Mouse (Mus musculus): ENCODE results near the gene Adam1a. TPM values are rescaled to one million over a fixed set of nuclear protein-coding genes. Genes with fewer than 3 reads are reported as not detected.

Gene Adam1a
- polyA plus RNA-seq, 1 experiment from 2014 or later = 4.9 TPM

GRCm38 (mm10) chr5:121586400-121587039 lies 41.2 kb upstream of the Adam1a start:
- WGBS = 77% methylated on average over 6 of the region's 6 CpGs
- no peak overlapping the region for H3K4me2 ChIP-seq (ENCODE audit: low read length)
- H3K27ac ChIP-seq (ENCODE audit: low read length) = no peak overlapping the region
- no peaks in the 10 kb centered on the region for H3K36me3 ChIP-seq (ENCODE audit: control insufficient read depth, insufficient read depth)
- H3K27me3 ChIP-seq (replicated peaks; ENCODE audit: control insufficient read depth, insufficient read depth, low read length) = no peaks in the 10 kb centered on the region
- ATAC-seq = no peak
- no peaks in the 10 kb centered on the region for H3K9me3 ChIP-seq (ENCODE audit: control insufficient read depth, low read length)
- no peak overlapping the region for H3K4me3 ChIP-seq (replicated peaks; ENCODE audit: low read length)
- no peaks in the 10 kb centered on the region for H3K4me1 ChIP-seq (replicated peaks; ENCODE audit: control insufficient read depth, insufficient read depth, low read length)
- H3K9ac ChIP-seq (replicated peaks; ENCODE audit: low read depth, low read length) = no peak overlapping the region

GRCm38 (mm10) chr5:121585699-121586098 lies 40.4 kb upstream of the Adam1a start:
- H3K4me1 ChIP-seq (replicated peaks; ENCODE audit: control insufficient read depth, insufficient read depth, low read length) = no peaks in the 10 kb centered on the region
- ATAC-seq = no peak
- 82% methylated on average over 5 of the region's 5 CpGs for WGBS

GRCm38 (mm10) chr5:121585005-121585404 lies 39.7 kb upstream of the Adam1a start:
- 96% methylated on average over 10 of the region's 10 CpGs for WGBS
- Histone ChIP-seq H3K27ac (ENCODE audit: low read length) (no peak overlapping the region), H3K9ac (replicated peaks; ENCODE audit: low read depth, low read length) (no peak overlapping the region), H3K27me3 (replicated peaks; ENCODE audit: control insufficient read depth, insufficient read depth, low read length) (no peaks in the 10 kb centered on the region), H3K4me1 (replicated peaks; ENCODE audit: control insufficient read depth, insufficient read depth, low read length) (no peaks in the 10 kb centered on the region), H3K36me3 (ENCODE audit: control insufficient read depth, insufficient read depth) (0 out of 2 replicates have a peak, but pooled peaks cover 3% of the 10 kb centered on the region), H3K4me2 (ENCODE audit: low read length) (no peak overlapping the region), H3K4me3 (replicated peaks; ENCODE audit: low read length) (no peak overlapping the region), H3K9me3 (ENCODE audit: control insufficient read depth, low read length) (no peaks in the 10 kb centered on the region)
- no peak for ATAC-seq

More at GRCm38 (mm10) chr5:121585699-121586098, 40.4 kb upstream of the Adam1a start:
- no peak overlapping the region for H3K27ac ChIP-seq (ENCODE audit: low read length)
- H3K9me3 ChIP-seq (ENCODE audit: control insufficient read depth, low read length) = no peaks in the 10 kb centered on the region
- H3K4me3 ChIP-seq (replicated peaks; ENCODE audit: low read length) = no peak overlapping the region
- no peaks in the 10 kb centered on the region for H3K36me3 ChIP-seq (ENCODE audit: control insufficient read depth, insufficient read depth)
- H3K4me2 ChIP-seq (ENCODE audit: low read length) = no peak overlapping the region
- no peak overlapping the region for H3K9ac ChIP-seq (replicated peaks; ENCODE audit: low read depth, low read length)
- H3K27me3 ChIP-seq (replicated peaks; ENCODE audit: control insufficient read depth, insufficient read depth, low read length) = no peaks in the 10 kb centered on the region

GRCm38 (mm10) chr5:121583765-121584501 lies 38.7 kb upstream of the Adam1a start:
- 66% methylated on average over 11 of the region's 12 CpGs for WGBS
- no peak for ATAC-seq

GRCm38 (mm10) chr5:121581945-121582344 lies 36.7 kb upstream of the Adam1a start:
- 0 out of 2 replicates have a peak, but pooled peaks cover 3% of the 10 kb centered on the region for H3K36me3 ChIP-seq (ENCODE audit: control insufficient read depth, insufficient read depth)

More at GRCm38 (mm10) chr5:121583765-121584501, 38.7 kb upstream of the Adam1a start:
- Histone ChIP-seq H3K36me3 (ENCODE audit: control insufficient read depth, insufficient read depth) (0 out of 2 replicates have a peak, but pooled peaks cover 3% of the 10 kb centered on the region), H3K9me3 (ENCODE audit: control insufficient read depth, low read length) (no peaks in the 10 kb centered on the region), H3K4me1 (replicated peaks; ENCODE audit: control insufficient read depth, insufficient read depth, low read length) (no peaks in the 10 kb centered on the region), H3K9ac (replicated peaks; ENCODE audit: low read depth, low read length) (no peak overlapping the region), H3K27ac (ENCODE audit: low read length) (no peak overlapping the region), H3K4me3 (replicated peaks; ENCODE audit: low read length) (no peak overlapping the region), H3K27me3 (replicated peaks; ENCODE audit: control insufficient read depth, insufficient read depth, low read length) (no peaks in the 10 kb centered on the region), H3K4me2 (ENCODE audit: low read length) (no peak overlapping the region)

GRCm38 (mm10) chr5:121576927-121577488 lies 31.7 kb upstream of the Adam1a start:
- no peaks in the 10 kb centered on the region for H3K4me1 ChIP-seq (replicated peaks; ENCODE audit: control insufficient read depth, insufficient read depth, low read length)
- H3K4me2 ChIP-seq (ENCODE audit: low read length) = no peak overlapping the region
- H3K36me3 ChIP-seq (ENCODE audit: control insufficient read depth, insufficient read depth) = peaks cover 5% of the 10 kb centered on the region; the same call in 1 of the 2 replicates
- WGBS = 92% methylated on average over 11 of the region's 11 CpGs
- H3K27ac ChIP-seq (ENCODE audit: low read length) = no peak overlapping the region
- no peak overlapping the region for H3K4me3 ChIP-seq (replicated peaks; ENCODE audit: low read length)
- ATAC-seq = no peak
- H3K27me3 ChIP-seq (replicated peaks; ENCODE audit: control insufficient read depth, insufficient read depth, low read length) = no peaks in the 10 kb centered on the region
- H3K9ac ChIP-seq (replicated peaks; ENCODE audit: low read depth, low read length) = no peak overlapping the region
- H3K9me3 ChIP-seq (ENCODE audit: control insufficient read depth, low read length) = no peaks in the 10 kb centered on the region

More at GRCm38 (mm10) chr5:121581945-121582344, 36.7 kb upstream of the Adam1a start:
- no peaks in the 10 kb centered on the region for H3K9me3 ChIP-seq (ENCODE audit: control insufficient read depth, low read length)
- no peaks in the 10 kb centered on the region for H3K4me1 ChIP-seq (replicated peaks; ENCODE audit: control insufficient read depth, insufficient read depth, low read length)
- WGBS = 94% methylated on average over 8 of the region's 8 CpGs
- ATAC-seq = no peak
- no peak overlapping the region for H3K4me2 ChIP-seq (ENCODE audit: low read length)
- no peaks in the 10 kb centered on the region for H3K27me3 ChIP-seq (replicated peaks; ENCODE audit: control insufficient read depth, insufficient read depth, low read length)
- H3K27ac ChIP-seq (ENCODE audit: low read length) = no peak overlapping the region
- no peak overlapping the region for H3K4me3 ChIP-seq (replicated peaks; ENCODE audit: low read length)
- no peak overlapping the region for H3K9ac ChIP-seq (replicated peaks; ENCODE audit: low read depth, low read length)

GRCm38 (mm10) chr5:121575867-121576266 lies 30.6 kb upstream of the Adam1a start:
- no peak overlapping the region for H3K9ac ChIP-seq (replicated peaks; ENCODE audit: low read depth, low read length)
- H3K4me3 ChIP-seq (replicated peaks; ENCODE audit: low read length) = no peak overlapping the region
- peaks cover 5% of the 10 kb centered on the region; the same call in 1 of the 2 replicates for H3K36me3 ChIP-seq (ENCODE audit: control insufficient read depth, insufficient read depth)
- H3K27me3 ChIP-seq (replicated peaks; ENCODE audit: control insufficient read depth, insufficient read depth, low read length) = no peaks in the 10 kb centered on the region
- ATAC-seq = no peak
- no peak overlapping the region for H3K4me2 ChIP-seq (ENCODE audit: low read length)
- no peak overlapping the region for H3K27ac ChIP-seq (ENCODE audit: low read length)
- H3K4me1 ChIP-seq (replicated peaks; ENCODE audit: control insufficient read depth, insufficient read depth, low read length) = no peaks in the 10 kb centered on the region
- H3K9me3 ChIP-seq (ENCODE audit: control insufficient read depth, low read length) = no peaks in the 10 kb centered on the region
- WGBS = 96% methylated on average over 11 of the region's 11 CpGs

- peaks cover 3% of the 10 kb centered on the region; the same call in 1 of the 2 replicates for H3K36me3 ChIP-seq (ENCODE audit: control insufficient read depth, insufficient read depth)
- no peaks in the 10 kb centered on the region for H3K4me1 ChIP-seq (replicated peaks; ENCODE audit: control insufficient read depth, insufficient read depth, low read length)
- no peak overlapping the region for H3K9ac ChIP-seq (replicated peaks; ENCODE audit: low read depth, low read length)
- no peak overlapping the region for H3K4me2 ChIP-seq (ENCODE audit: low read length)
- H3K27me3 ChIP-seq (replicated peaks; ENCODE audit: control insufficient read depth, insufficient read depth, low read length) = no peaks in the 10 kb centered on the region
- ATAC-seq = no peak
- H3K27ac ChIP-seq (ENCODE audit: low read length) = no peak overlapping the region
- H3K4me3 ChIP-seq (replicated peaks; ENCODE audit: low read length) = no peak overlapping the region
- no peaks in the 10 kb centered on the region for H3K9me3 ChIP-seq (ENCODE audit: control insufficient read depth, low read length)
- WGBS = 90% methylated on average over 13 of the region's 13 CpGs
Observed at GRCm38 (mm10) chr5:121574145-121574544, 28.9 kb upstream of the Adam1a start.

GRCm38 (mm10) chr5:121570787-121571186 lies 25.5 kb upstream of the Adam1a start:
- Histone ChIP-seq H3K9me3 (ENCODE audit: control insufficient read depth, low read length) (no peaks in the 10 kb centered on the region), H3K4me3 (replicated peaks; ENCODE audit: low read length) (no peak overlapping the region), H3K4me2 (ENCODE audit: low read length) (no peak overlapping the region), H3K9ac (replicated peaks; ENCODE audit: low read depth, low read length) (no peak overlapping the region), H3K27ac (ENCODE audit: low read length) (no peak overlapping the region), H3K27me3 (replicated peaks; ENCODE audit: control insufficient read depth, insufficient read depth, low read length) (no peaks in the 10 kb centered on the region), H3K4me1 (replicated peaks; ENCODE audit: control insufficient read depth, insufficient read depth, low read length) (no peaks in the 10 kb centered on the region), H3K36me3 (ENCODE audit: control insufficient read depth, insufficient read depth) (peaks cover 3% of the 10 kb centered on the region; the same call in 1 of the 2 replicates)
- no peak for ATAC-seq
- 79% methylated on average over 1 of the region's 1 CpGs for WGBS

Measured in forebrain, embryonic 16.5 days (tissue).